Mouse (Mus musculus): Measurements from ENCODE around the gene Pkig.

- no peak for TF ChIP-seq EP300 (IDR thresholded peaks at IDR 0.05; ENCODE audit: low read depth)
- TF ChIP-seq CTCF (IDR thresholded peaks at IDR 0.05; ENCODE audit: low read depth): no peak
Observed at GRCm38 (mm10) chr2:163682344-163682743, 24.2 kb downstream of the Pkig start.

Measured in liver, postnatal 0 days (tissue).